Mouse (Mus musculus): Measurements from ENCODE around the gene Btbd17.
A peak's percentile ranks its signal among the peaks of the same experiment; 100 is the strongest.

Gene Btbd17

GRCm38 (mm10) chr11:114795848-114796322 is at the start of gene Btbd17:
TSS of gene Btbd17 (minus strand) at chr11:114795945.
- DNase-seq (ENCODE audit: low spot score in 2 of 2): no peak

DNA sequence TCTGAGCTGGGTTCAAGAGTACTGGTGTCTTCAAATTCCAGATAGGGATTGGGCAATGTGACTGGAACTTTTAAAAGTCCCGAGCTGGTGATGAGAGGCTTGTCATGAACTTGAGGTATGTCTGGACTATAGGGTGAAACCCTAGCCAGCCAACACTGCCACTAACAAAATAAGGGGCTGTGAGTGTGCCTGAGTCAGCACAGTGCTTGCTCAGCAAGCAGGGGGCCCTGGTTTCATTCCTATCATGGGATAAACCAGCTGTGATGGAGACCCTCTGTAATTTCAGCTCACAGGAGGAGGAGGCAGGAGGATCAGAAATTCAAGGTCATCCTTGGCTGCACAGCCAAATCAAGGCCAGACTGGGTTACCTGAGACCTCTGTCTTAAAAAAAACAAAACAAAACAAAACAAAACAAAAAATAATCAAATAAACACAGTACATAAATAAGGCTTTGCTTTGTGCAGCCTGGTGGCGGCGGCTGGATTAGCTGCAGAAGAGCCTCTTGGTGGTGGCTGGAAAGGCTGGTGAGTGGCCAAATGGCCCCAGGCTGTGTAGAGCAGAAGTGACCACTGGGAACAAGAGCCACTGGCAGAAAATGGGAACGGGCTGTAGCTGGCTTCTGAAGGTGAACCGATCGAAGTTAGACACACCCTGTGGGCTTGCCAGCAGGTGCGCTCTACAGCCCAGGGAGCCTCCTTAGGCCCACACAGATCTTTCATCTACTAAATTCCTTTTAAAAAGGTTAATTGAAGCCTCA is 48.9 kb upstream of the Btbd17 start:
- DNase-seq (ENCODE audit: low spot score in 2 of 2): no peak

GRCm38 (mm10) chr11:114843818-114844463 is 48.2 kb upstream of the Btbd17 start:
- DNase-seq (ENCODE audit: low spot score in 2 of 2): peak; percentile 54 to 58

DNA sequence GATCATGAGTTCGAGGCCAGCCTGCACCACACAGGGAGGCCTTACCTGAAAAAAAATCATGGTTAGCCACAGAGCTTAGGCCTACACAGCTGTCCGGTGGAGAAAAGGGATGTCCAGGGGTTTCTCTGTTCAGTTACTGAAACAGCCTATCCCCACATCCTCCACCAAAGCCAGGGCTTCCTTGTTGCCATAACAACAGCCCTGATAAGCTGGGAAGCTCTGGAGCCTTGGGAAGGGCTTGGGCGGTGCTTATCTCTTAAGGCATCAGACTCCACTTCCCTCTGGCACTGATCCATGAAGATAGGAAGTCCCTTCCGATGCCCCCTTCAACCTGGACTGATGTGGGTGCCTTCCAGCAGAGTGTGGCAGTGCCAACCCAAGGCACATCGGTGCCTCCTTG is 37.4 kb upstream of the Btbd17 start:
- no peak for DNase-seq (ENCODE audit: low spot score in 2 of 2)

DNA sequence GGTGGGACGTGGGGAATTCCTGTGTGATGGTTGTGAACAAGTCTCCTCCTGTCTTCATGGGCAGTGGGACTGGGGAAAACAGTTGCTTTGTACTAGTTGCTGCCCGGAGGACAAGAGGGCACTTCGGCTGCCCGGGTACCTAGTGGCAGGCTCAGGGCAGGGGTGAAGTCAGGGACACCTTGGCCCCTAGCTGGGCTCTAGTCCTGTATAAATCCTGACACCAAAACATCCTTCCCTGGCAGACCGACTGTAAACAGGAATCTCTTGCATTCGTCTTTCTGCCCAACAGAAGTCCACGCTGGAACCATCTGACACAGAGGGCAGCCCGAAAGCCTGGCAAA is 34.7 kb upstream of the Btbd17 start:
- DNase-seq (ENCODE audit: low spot score in 2 of 2): no peak

GRCm38 (mm10) chr11:114829499-114830432 is 34.0 kb upstream of the Btbd17 start:
- DNase-seq (ENCODE audit: low spot score in 2 of 2): peak; percentile 52 to 69

DNA sequence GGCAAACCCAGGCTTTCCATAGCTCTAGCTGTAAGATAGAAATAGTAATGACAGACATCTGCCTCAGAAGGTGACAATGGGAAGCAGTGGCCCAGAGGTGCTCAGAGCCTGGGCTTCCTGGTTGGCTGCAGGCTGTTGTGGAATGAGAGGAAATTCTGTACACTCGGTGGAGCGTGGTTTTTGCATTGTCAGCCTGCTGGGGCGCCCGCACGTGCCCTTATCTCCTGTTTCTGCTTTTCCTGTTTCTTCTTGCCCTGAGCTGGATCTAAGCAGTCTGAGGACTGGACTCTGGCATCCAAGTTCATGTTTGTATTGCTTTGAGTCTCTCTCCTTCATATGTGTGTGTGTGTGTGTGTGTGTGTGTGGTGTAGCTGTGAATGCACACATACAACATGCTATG is 30.9 kb upstream of the Btbd17 start:
- no peak for DNase-seq (ENCODE audit: low spot score in 2 of 2)

DNA sequence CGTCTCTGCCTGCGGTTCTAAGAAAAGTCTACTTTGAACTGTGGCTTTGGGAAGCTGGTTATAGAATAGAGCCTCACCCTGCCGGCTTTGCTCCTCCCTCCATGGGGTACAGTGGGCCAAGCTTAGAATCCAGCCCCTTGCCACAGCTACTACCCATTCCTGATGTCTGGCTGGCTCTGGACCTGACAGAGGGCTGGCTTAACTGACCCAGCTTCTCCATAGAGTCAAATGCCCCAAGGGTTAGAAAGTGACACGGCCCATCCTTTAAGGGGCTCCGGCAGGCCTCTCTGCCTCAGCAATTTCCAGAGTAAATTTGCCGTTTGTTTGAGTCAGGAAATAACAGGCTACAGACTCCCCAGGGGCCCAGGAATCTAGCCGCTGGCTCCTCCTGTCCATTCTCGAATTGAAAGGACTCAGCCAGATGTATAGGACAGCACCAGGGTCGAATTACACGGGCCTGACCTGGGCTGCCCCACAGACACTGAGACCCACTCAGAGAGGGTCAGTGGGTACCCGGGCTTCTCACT is 27.5 kb upstream of the Btbd17 start:
- no peak for DNase-seq (ENCODE audit: low spot score in 2 of 2)

DNA sequence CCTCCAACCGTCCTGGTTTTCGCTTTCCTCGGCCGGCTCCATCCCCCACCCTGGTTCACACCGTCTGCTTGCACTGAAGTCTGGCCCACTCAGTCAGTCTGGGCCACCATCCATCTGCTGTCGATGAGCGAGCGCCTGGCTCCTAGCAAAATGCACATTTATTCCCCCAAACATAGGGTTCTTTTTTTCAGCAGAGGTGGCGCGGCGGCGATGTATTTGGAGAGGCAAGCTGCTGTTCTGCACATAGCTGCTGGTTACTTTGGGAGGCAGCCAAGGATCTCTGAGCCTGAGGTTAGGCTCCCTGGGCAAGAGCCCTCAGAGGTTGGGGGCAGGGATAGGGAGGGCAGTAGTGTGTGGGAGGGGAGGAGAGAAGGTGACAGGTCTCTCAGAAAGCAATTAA is 27.0 kb upstream of the Btbd17 start:
- no peak for DNase-seq (ENCODE audit: low spot score in 2 of 2)

- no peak for DNase-seq (ENCODE audit: low spot score in 2 of 2)
Observed at GRCm38 (mm10) chr11:114821325-114821724, 25.6 kb upstream of the Btbd17 start.

DNA sequence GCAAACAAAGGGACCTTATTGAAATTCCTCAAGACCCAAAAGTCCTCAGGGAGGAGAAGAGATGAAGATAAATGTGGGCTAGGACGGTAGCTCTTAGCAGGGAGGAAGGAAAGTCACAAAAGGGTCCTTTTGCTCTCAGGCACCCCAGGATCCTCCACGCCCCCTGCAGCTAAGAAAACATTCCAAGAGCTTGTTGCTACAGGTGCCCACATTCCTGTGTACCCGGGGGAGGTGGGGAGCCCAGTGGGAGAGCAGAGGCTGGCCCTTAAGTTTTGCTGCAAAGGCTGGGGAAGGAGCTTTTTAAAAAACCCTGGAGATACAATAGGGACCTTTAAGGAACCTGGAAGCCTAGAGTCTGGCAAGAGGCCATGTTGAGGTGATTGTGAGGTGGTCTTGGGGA is 24.7 kb upstream of the Btbd17 start:
- no peak for DNase-seq (ENCODE audit: low spot score in 2 of 2)

GRCm38 (mm10) chr11:114819110-114819509 is 23.4 kb upstream of the Btbd17 start:
- DNase-seq (ENCODE audit: low spot score in 2 of 2): no peak

DNA sequence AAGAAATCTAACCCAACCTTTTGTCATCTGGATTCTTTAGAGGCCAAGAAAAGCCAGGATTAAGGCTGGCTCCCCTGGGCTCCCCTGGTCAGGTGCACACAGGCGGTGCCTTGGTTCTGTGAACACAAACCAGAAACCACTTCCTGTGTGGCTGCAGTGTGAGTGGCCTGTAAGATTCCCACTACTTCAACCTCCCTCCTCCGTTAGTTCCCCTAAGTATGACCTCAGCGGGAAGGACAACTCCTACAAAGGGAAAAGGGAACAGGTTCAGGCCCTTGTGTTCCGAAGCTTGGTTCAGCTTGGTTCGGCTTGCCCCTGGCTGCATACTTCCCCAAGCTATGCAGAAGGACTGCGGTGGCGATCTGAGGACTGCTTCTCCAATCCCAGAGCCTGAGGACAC is 22.4 kb upstream of the Btbd17 start:
- DNase-seq (ENCODE audit: low spot score in 2 of 2): peak in 1 of 2 experiments; percentile 46

DNA sequence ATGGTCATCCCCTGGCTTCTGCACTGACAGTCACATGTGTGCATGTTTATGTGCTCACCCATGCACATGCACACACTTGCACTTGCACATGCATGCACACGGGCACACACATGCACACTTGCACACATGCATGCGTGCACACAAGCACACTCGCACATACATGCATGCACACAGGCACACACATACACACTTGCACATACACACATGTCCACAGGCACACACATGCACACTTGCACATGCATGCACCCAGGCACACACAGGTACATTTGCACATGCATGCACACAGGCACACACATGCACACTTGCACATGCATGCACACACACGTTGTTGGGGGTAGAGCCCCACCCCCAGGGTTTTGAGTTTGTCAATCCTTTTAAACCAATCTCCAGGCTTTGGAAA is 21.2 kb upstream of the Btbd17 start:
- no peak for DNase-seq (ENCODE audit: low spot score in 2 of 2)

DNA sequence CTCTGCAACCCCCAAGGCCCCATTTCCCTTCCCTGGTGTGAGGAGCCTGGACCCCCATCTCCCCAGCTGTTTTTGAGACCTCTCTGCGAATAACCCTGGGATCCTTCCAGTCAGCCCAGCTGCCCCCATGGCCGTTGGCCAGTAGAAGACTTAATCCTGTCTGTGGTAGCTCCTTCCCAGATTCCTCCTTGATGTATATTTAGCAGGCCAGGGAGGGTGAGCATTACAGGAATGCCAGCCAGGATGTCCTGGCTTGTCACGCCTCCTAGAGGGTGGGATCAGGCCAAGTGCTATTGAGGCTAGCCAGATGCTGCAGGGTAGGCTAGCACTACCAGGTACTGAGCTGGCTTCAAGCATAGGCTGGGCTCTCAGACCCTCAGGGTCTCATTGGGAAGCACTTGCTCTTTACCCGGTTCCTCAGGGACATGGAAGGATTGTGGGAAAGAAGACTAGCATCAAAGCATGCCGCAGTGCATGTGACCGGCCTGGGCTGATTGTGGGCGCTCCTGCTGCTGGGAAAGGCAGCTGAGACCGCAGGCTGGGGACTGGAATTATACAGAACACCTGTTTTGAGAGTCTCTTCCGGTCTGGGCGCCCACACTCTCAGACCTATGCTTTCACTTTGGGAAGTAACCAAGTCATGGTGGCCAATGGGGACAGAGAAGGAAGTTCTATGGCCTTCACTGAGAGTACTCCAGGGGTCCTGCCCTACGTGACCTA is 19.3 kb upstream of the Btbd17 start:
- no peak for DNase-seq (ENCODE audit: low spot score in 2 of 2)

- DNase-seq (ENCODE audit: low spot score in 2 of 2): peak; percentile 59 to 82
Observed at GRCm38 (mm10) chr11:114812731-114813240, 17.0 kb upstream of the Btbd17 start.

DNA sequence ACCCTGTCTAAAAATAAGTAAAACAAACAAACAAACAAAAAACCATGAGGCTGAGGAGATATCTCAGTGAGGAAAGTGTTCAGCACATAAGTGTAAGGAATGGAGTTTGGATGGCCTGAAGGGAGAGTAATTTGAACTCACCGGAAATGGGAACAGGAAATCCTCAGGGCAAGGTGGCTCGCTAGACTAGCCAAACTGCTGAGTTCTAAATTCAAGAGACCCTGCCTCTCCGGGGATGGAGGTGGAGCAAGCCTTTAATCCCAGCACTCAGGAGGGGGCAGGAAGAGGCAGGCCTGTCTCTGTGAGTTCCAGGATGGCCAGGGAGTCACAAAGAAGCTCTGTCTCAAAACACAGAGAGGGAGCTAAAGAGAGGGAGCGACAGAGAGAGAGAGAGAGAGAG is 14.6 kb upstream of the Btbd17 start:
- DNase-seq (ENCODE audit: low spot score in 2 of 2): no peak

DNA sequence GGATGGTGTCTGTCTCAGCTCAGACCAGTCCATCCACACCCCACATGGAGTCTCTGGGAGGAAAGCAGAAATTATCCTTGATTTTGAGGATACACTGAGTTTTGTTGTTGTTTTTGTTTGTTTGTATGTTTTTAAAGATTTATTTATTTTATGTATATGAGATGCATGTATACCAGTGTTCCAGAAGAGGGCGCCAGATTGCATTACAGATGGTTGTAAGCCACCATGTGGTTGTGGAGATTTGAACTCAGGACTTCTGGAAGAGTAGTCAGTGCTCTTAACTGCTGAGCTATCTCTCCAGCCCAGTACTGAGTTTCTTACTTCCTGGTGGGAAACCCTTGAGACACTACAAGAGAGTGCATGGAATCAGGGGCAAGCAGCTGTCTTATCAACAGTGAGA is 13.6 kb upstream of the Btbd17 start:
- no peak for DNase-seq (ENCODE audit: low spot score in 2 of 2)

DNA sequence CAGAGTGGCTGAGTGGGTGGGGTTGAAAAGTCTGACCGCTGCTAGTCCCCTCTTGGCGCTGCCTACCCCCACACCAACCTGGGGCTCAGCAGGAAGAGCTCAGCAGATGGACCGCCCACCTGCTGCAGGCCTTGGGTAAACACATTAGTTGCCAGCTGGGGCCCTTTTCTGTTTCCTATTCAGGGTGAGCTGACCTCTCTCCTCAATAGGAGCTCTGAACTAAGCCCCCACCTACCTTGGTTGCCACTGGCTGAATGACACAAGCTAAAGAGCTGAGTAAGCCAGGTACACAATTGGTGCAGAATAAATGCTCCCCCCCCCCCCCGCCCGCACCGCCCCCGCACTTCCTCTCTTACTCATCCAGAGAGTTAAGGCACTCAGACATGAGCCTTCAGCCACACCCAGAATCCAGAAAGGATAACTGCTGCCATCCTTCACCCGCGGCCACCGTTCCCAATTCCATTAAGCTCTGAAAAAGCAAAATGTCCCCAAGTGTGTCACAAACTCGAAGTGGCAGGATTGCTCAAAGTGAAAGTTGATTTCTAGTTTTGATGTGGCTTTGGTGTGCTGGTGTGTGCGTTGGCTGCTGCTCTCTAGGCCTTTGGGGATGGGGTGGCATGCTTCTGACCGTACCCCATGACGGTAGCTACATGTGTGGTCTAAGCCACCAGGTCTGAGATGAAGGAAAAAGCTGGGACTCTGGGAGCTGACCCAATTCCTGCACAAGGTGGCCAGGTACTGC is 12.1 kb upstream of the Btbd17 start:
- no peak for DNase-seq (ENCODE audit: low spot score in 2 of 2)

DNA sequence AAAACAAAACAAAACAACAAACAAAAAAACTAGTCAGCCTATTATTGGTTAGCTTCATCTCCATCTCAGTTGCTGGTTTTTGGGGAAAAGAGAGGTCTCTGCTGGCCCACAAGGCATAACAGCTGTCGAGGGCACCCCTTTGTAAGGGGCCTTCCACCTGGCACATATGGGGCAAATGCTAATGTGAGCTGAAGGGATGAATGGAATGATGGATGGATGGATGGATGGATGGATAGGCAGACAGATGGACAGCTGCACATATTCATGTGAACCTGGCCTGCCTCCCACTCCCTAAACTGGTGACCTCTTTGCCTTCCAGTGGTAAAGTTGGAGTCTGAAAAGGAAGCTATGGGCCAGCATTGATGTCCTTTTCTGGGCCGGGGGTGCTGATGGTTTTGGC is 11.3 kb upstream of the Btbd17 start:
- no peak for DNase-seq (ENCODE audit: low spot score in 2 of 2)

DNA sequence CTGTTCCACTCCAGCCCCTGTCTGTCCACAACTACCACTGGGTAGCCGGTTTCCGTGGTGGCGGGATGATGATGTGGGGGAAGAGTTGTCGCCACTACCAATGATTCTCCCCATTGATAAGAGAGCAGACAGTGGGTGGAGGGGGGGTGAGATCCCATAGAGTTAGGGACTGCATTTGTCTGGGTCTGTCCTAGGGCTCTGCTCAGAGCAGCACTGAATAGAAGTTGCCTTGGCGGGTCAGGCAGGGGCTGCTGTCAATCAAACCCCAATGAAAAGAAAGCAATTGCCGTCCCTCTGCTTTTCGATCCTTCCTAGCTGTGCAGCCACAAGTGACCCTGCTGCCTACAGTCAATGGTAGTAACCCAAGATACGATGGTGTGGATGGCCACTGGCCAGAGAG is 8.2 kb upstream of the Btbd17 start:
- DNase-seq (ENCODE audit: low spot score in 2 of 2): no peak
